Mouse (Mus musculus) right cerebral cortex, postnatal 14 days (tissue): ENCODE results near the gene Tmem201.

Experiments used
- DNase-seq: peaks from one replicate; pipeline ENCODE4 v3.0.0; 2022

The Tmem201 gene

GRCm38 (mm10) chr4:149711955-149712354 lies 25.9 kb downstream of the Tmem201 start:
- no peak for DNase-seq

DNA sequence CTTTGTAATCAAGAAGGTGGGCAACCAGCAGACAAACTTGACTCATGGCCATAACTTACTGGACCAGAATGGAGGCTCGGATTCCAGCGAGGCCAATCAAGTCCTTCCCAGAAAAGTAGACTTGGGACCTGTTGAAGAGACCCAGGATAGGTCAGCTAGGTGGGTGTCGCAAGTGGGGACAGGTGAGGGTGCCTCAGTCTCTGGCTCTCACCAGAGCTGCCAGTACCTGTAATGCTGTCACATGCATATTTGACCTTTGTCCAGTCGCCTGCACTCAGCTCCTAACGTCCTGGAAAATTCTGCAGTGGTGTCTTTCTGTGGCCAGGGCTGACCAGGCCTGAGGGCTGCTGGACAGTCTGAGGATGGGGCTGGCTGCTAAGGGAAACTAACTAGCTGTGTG lies 26.4 kb downstream of the Tmem201 start:
- no peak for DNase-seq

DNA sequence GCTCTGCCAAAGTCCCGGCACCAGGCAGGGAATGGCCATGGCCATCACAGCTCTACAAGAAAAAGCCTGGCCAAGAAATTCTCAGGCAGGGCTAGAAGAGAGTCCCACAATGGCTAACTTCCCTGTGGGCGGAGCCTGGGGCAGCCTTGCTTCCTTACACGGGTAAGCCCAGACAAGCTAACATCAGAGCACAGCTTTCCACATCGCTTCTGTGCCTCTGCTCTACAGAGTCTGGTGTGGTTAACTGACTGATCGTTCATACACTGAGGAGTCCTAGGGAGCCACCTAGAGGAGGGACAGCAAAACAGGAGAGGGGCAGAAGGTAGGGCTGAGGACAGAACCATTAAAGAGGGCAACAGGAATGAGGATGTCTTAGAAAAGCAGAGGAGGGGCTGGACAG lies 27.3 kb downstream of the Tmem201 start:
- no peak for DNase-seq

- DNase-seq = no peak
Observed at GRCm38 (mm10) chr4:149705941-149706340, 31.9 kb downstream of the Tmem201 start.

DNA sequence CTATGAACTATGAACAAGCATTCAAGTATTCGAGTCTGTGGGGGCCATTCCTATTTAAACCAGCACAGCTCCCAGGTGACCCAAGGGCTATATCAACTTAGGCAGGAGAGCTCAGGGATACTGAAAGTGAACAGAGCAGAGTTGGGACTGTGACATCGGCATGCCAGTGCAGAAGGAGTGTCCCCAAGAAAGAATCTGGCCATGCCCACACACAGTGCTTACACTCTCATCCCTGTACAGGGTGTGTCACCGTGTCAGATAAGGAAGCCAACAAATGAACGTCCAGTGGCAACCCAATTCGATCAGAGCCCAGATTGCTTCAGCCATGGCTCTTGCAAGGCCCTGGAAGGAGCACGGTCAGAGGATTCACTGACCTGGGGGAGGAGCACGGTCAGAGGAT lies 32.5 kb downstream of the Tmem201 start:
- DNase-seq = no peak

GRCm38 (mm10) chr4:149702210-149702979 lies 35.4 kb downstream of the Tmem201 start, which contains the start of gene Pik3cd:
Gene Pik3cd (minus strand): TSS chr4:149702571.
- no peak for DNase-seq

DNA sequence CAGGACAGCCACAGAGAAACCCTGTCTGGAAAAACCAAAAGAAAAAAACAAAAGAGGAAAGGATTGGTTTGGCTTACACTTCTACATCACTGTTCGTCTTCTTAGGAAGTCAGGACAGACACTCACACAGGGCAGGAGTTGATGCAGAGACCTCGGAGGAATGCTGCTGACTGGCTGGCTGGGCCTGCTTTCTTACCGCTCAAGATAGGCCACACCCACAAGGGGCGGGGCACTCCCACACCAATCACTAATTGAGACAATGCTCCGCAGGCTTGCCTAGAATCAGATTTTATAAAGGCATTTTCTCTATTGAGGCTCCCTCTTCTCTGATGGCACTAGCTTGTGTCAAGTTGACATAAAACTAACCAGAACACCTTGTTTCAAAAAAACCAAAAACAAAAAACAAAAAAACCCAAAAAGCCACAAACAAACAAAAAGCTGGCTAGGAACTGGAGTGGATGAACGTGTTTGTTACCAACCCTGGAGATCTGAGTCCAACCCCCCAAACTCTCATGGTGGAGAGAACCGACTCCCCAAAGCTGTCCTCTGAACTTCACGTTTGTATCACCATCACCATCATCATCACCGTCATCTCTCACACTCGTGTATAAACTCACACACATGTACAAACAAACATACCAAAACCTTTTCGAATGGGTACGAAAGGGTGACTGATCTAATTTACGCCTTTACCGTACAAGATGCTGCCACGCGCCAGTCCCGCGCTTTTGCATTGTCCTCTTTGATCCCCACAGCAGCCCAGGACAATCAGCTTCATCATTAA lies 36.2 kb downstream of the Tmem201 start:
- no peak for DNase-seq

DNA sequence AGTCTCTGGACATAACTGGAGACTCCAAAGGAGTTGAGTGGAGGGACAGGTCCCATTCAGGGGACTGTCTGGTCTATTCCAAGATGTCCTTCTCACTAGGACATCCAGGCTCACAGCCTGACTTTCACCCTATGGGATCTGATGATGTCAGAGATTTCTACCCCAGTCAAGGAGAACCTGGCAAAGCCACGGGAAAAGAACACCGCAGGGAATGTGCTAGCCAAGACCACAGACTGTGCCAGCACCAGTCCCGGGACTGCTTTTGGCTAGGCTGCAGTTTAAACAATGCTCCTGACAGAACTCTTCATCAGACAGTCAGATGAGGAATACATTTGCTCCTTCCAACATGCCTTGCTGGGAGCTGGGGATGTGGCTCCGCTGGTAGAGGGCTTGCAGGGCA lies 37.9 kb downstream of the Tmem201 start:
- DNase-seq = no peak

- peak; percentile 34 for DNase-seq
Observed at GRCm38 (mm10) chr4:149698197-149698821, 39.5 kb downstream of the Tmem201 start.

- DNase-seq = no peak
Observed at GRCm38 (mm10) chr4:149697506-149698196, 40.2 kb downstream of the Tmem201 start.

DNA sequence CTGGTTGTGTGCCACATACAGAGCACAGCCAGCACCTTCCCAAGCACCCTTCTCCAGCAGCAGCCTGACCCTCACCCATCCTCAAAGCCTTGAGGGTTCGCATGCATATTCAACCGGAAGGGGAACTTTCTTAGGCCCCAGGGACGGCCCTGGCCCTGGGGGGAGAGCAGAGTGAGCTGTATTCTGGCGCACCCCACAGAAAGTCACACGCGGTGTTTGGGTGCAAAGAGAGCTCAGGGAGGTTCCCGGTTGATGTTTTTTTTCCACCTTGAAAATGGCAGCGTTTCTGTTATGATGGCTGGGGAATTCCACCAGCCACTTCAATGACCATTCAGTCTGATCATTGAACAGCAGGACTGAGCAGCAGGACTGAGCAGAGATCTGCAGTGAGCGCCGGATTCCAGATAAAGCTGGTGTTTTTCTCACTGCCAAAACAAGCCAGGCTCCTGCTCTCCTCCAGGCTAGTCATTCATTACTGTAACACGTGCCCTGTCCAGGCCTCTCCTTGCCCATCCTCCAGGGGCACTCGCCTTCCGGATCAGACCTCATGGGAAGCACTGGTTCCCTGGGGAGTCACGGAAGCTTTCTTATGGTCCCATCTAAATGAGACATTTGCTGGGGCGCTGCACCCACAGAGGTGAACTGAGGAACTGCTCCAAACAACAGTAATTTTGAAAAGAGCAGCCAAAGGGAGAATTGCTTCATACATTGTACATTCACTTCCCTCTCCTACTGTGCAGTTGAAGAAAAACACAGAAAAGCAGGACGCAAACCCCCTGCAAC lies 41.5 kb downstream of the Tmem201 start:
- no peak for DNase-seq

DNA sequence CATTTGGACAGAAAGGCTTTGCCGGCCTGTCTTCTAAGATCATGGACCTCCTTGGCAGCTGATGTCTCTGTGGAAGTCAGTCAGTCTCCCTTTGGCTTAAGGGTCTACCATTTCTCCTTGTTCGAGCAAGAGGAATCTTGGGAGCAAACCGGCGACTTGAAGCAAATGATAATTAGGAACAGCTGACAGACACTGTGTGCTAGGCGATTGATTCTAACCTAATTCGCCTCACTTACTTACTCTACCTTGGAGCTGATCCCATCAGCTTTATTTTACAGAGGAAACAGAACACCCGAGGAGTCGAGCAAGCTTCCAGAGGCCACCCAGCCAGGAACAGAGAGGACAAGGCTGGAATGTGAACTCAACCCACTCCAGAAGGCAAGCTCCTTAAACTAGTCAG lies 46.5 kb downstream of the Tmem201 start:
- no peak for DNase-seq

DNA sequence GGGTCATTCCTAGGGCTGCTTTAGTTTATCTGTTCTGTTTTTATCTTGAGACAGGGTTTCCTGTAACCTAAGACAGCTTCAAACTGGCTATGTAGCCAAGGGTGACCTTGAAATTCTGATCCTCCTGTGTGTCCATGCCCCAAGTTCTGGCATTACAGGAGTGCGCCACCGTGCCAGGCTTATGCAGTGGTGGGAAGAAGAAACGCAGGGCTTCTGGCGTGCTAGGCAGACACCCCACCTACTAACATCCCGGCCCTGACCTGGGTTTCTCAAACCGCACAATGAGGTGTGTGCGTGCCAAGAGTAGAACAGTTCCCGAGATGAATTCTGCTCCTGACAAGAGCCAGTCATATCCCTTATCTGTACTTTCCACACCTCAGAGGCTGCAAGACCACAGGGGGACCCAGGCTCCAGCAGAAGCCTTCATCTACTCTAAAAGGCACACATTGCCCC lies 47.0 kb downstream of the Tmem201 start:
- DNase-seq = no peak

- no peak for DNase-seq
Observed at GRCm38 (mm10) chr4:149689822-149690700, 47.8 kb downstream of the Tmem201 start.

GRCm38 (mm10) chr4:149688861-149689260 lies 49.0 kb downstream of the Tmem201 start:
- no peak for DNase-seq

DNA sequence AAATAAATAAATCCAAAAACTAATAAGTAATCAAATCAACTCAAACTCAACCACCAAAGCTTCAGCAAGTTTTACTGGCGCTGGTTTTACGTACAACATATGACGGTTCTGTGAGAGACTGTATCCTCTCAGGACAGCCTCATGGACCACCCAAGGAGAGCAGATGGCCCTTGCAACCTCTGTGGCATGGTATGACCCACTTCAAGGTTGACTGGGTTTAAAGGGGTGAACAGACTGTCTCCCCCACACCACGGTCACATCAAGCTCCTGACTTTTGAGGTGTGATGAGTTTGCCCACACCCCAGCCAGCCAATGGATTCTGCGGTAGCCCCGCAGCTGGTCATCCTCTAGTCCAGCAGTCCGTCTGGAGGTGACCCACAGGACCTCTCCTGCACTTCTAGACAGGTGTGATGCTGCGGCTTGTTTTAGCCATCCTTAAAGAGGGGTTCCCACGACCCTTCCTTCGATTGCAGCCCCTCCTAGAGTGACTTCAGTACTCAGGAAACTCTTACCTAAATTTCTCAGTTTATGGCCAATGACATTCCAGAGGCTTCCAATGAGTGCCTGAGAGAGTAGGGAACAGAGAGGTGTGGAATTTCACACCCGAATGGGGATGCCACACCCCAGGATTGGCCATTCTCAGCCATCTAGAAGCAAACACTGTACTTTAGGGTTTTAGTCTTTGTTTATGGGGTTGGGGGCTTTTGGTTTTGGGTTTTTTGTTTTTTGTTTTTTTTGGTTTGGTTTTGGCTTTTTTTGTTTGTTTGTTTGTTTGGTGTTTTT lies 52.8 kb downstream of the Tmem201 start:
- no peak for DNase-seq

DNA sequence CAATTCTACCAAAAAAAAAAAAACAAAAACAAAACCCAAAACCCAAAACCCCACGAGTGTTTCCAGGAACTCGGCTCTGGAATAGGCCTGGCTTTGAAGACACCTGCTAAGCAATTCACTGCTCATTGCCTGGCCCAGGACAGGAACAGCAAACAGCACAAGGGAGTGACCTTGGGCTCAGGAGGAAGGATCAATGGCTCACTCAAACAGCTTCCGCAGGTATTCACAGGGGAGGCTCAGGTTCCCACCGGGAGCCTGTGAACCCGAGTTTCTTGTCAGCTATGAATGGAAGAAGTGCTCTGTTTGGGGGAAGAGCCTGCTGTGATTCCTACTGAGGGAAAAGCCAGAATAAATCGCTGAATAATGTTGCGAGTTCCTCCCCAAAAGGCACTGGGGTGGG lies 54.0 kb downstream of the Tmem201 start:
- no peak for DNase-seq

GRCm38 (mm10) chr4:149679056-149679770 lies 58.6 kb downstream of the Tmem201 start:
- no peak for DNase-seq

GRCm38 (mm10) chr4:149678006-149678405 lies 59.8 kb downstream of the Tmem201 start:
- DNase-seq = no peak
